Mouse (Mus musculus): ENCODE results near the gene Spaca6. TPM values are rescaled to one million over a fixed set of nuclear protein-coding genes. Genes with fewer than 3 reads are reported as not detected.

The Spaca6 gene
- total RNA-seq, 1 experiment = 16.6 TPM

DNA sequence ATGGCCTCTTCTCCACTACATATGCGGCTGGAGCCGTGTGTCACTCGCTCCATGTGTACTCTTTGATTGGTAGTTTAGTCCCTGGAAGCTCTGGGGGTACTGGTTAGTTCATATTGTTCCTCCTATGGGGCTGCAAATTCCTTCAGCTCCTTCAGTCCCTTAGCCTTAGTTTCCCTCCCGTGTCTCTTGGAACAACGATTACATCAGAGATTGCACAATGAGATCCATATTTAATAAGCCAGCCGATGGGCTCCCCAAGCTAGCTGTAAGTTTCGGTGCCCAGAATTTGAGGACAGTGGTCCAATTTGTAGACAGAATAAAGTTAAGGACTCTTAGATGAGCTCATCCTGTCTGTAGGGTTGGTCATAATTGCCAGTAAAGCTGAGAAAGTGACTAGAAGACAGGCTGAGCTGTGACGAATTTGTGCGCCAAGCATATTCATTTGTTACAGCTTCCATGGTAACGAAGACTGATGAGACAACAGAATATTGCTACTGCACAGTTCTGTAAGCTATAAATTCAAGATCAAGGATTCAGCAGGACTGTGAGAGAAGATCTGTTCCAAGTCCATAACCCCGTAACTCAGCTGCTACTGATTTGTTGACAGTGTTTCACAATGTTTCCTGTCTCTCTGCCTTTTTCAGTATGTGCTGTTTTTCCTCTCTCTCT lies 40.0 kb downstream of the Spaca6 start:
- H3K4me1 ChIP-seq (ENCODE audit: control insufficient read depth in 2 of 2, insufficient read depth in 2 of 2, low read length in 2 of 2, poor library complexity in 1 of 2) = no peaks in the 10 kb centered on the region
- H3K9ac ChIP-seq (ENCODE audit: insufficient read depth, low read depth, low read length, poor library complexity, severe bottlenecking) = no peak overlapping the region
- no peaks in the 10 kb centered on the region for H3K9me3 ChIP-seq (ENCODE audit: control insufficient read depth, insufficient read depth, low read depth, low read length)
- H3K27ac ChIP-seq (ENCODE audit: insufficient read depth, low read depth, low read length, poor library complexity, severe bottlenecking) = no peak overlapping the region
- H3K4me3 ChIP-seq (ENCODE audit: insufficient read depth in 1 of 2, low read depth in 1 of 2, low read length in 2 of 2, poor library complexity in 1 of 2, severe bottlenecking in 1 of 2) = no peak overlapping the region
- H3K36me3 ChIP-seq (ENCODE audit: control insufficient read depth, insufficient read depth, low read length, poor library complexity, severe bottlenecking) = no peaks in the 10 kb centered on the region
- TF ChIP-seq ZNF384 (IDR thresholded peaks at IDR 0.05; ENCODE audit: low read depth, low read length) (no peak), ZC3H11A (IDR thresholded peaks at IDR 0.05; ENCODE audit: borderline replicate concordance, low read depth, low read length) (no peak), HCFC1 (IDR thresholded peaks at IDR 0.05; ENCODE audit: borderline replicate concordance, insufficient read depth, low read length) (no peak), CHD2 (IDR thresholded peaks at IDR 0.05; ENCODE audit: low read depth, low read length) (no peak), MAFK (IDR thresholded peaks at IDR 0.05; ENCODE audit: insufficient read depth, low read depth, low read length) (no peak)
- in situ Hi-C loops (cut with MboI; ENCODE audit: low sequenced_read_pairs in 2 of 2, unreplicated experiment in 2 of 2) = no loop called here
- DNase-seq (ENCODE audit: low read depth, low spot score) = no peak

DNA sequence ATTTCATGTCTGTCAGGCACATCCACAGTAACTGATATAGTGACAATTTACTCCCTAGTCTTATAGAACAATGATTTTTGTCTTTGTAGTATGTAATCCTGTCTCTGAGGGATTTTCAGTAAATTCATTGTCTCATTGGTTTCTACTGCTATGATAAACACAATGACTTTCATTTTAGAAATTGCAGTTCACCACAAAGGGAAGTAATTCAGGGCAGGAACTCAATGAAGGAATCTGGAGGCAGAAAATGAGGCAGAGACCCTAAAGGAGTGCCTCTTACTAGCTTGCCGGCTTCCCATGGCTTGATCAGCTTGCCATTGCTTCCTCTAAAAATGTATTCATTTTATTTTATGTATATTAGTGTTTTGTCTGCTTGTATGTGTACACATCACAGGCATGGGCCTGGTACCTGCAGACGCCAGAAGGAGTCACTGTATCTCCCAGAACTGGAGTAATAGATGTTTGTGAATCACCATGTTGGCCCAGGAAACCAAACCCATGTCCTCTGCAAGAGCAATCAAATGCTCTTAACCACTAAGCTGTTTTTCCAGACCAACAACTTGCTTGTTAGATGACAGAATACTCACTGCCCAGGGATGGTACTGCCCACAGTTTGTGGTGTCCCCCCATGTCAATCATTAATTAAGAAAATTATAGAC lies 44.1 kb downstream of the Spaca6 start:
- TF ChIP-seq HCFC1 (IDR thresholded peaks at IDR 0.05; ENCODE audit: borderline replicate concordance, insufficient read depth, low read length) (no peak), ZNF384 (IDR thresholded peaks at IDR 0.05; ENCODE audit: low read depth, low read length) (no peak), ZC3H11A (IDR thresholded peaks at IDR 0.05; ENCODE audit: borderline replicate concordance, low read depth, low read length) (no peak), CHD2 (IDR thresholded peaks at IDR 0.05; ENCODE audit: low read depth, low read length) (no peak), MAFK (IDR thresholded peaks at IDR 0.05; ENCODE audit: insufficient read depth, low read depth, low read length) (no peak)
- in situ Hi-C loops (cut with MboI; ENCODE audit: low sequenced_read_pairs in 2 of 2, unreplicated experiment in 2 of 2) = no loop called here
- Histone ChIP-seq H3K4me3 (ENCODE audit: insufficient read depth in 1 of 2, low read depth in 1 of 2, low read length in 2 of 2, poor library complexity in 1 of 2, severe bottlenecking in 1 of 2) (no peak overlapping the region), H3K9ac (ENCODE audit: insufficient read depth, low read depth, low read length, poor library complexity, severe bottlenecking) (no peak overlapping the region), H3K36me3 (ENCODE audit: control insufficient read depth, insufficient read depth, low read length, poor library complexity, severe bottlenecking) (no peaks in the 10 kb centered on the region), H3K4me1 (ENCODE audit: control insufficient read depth in 2 of 2, insufficient read depth in 2 of 2, low read length in 2 of 2, poor library complexity in 1 of 2) (no peaks in the 10 kb centered on the region), H3K9me3 (ENCODE audit: control insufficient read depth, insufficient read depth, low read depth, low read length) (no peaks in the 10 kb centered on the region), H3K27ac (ENCODE audit: insufficient read depth, low read depth, low read length, poor library complexity, severe bottlenecking) (no peak overlapping the region)
- no peak for DNase-seq (ENCODE audit: low read depth, low spot score)

DNA sequence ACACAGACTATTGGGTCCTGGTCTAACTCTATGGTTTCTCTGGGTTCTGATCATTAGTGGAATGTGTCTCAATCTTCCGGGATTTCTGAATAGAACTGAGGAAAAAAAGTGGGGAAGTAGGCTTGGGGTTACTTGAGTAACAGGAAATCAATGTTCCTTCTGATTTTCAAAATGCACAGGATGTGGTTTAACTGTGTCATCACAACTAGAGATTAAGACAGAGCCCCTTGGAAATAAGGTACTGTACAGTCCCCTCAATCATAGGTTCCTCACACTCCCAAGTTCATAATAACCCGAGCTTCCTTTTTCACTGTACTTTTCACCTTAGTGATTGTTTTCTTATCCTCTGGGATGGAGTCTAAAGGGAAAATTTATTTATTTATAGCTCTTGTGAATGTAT lies 44.7 kb downstream of the Spaca6 start:
- TF ChIP-seq HCFC1 (IDR thresholded peaks at IDR 0.05; ENCODE audit: borderline replicate concordance, insufficient read depth, low read length) = no peak
- TF ChIP-seq MAFK (IDR thresholded peaks at IDR 0.05; ENCODE audit: insufficient read depth, low read depth, low read length) = no peak
- no peak for TF ChIP-seq ZC3H11A (IDR thresholded peaks at IDR 0.05; ENCODE audit: borderline replicate concordance, low read depth, low read length)
- no peak for TF ChIP-seq ZNF384 (IDR thresholded peaks at IDR 0.05; ENCODE audit: low read depth, low read length)
- no peak for TF ChIP-seq CHD2 (IDR thresholded peaks at IDR 0.05; ENCODE audit: low read depth, low read length)
- in situ Hi-C loops (cut with MboI; ENCODE audit: low sequenced_read_pairs in 2 of 2, unreplicated experiment in 2 of 2) = no loop called here
- H3K9me3 ChIP-seq (ENCODE audit: control insufficient read depth, insufficient read depth, low read depth, low read length) = no peaks in the 10 kb centered on the region
- no peak overlapping the region for H3K27ac ChIP-seq (ENCODE audit: insufficient read depth, low read depth, low read length, poor library complexity, severe bottlenecking)
- H3K36me3 ChIP-seq (ENCODE audit: control insufficient read depth, insufficient read depth, low read length, poor library complexity, severe bottlenecking) = no peaks in the 10 kb centered on the region
- H3K4me3 ChIP-seq (ENCODE audit: insufficient read depth in 1 of 2, low read depth in 1 of 2, low read length in 2 of 2, poor library complexity in 1 of 2, severe bottlenecking in 1 of 2) = no peak overlapping the region
- DNase-seq (ENCODE audit: low read depth, low spot score) = no peak
- H3K4me1 ChIP-seq (ENCODE audit: control insufficient read depth in 2 of 2, insufficient read depth in 2 of 2, low read length in 2 of 2, poor library complexity in 1 of 2) = no peaks in the 10 kb centered on the region
- no peak overlapping the region for H3K9ac ChIP-seq (ENCODE audit: insufficient read depth, low read depth, low read length, poor library complexity, severe bottlenecking)

DNA sequence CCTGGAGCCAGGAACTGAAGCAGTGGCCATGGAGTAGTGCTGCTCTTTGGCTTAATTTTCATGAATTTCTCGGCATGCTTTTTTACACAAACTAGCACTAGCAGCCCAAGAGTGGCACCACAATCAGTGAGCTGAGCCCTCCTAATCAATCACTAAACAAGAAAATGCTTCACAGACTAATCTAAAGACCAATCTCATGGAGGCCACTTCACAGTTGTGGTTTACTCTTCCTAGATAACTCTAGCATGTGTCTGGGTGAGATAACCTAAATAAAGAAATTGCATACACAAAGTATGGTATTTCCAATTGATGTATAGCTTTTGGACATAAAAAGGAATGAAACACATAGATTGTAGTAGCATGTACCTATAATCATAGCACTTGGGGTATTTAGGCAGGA lies 52.4 kb downstream of the Spaca6 start:
- no peak for DNase-seq (ENCODE audit: low read depth, low spot score)
- TF ChIP-seq MAFK (IDR thresholded peaks at IDR 0.05; ENCODE audit: insufficient read depth, low read depth, low read length) (no peak), ZNF384 (IDR thresholded peaks at IDR 0.05; ENCODE audit: low read depth, low read length) (no peak), HCFC1 (IDR thresholded peaks at IDR 0.05; ENCODE audit: borderline replicate concordance, insufficient read depth, low read length) (no peak), CHD2 (IDR thresholded peaks at IDR 0.05; ENCODE audit: low read depth, low read length) (no peak), ZC3H11A (IDR thresholded peaks at IDR 0.05; ENCODE audit: borderline replicate concordance, low read depth, low read length) (no peak)
- in situ Hi-C loops (cut with MboI; ENCODE audit: low sequenced_read_pairs in 2 of 2, unreplicated experiment in 2 of 2) = no loop called here
- Histone ChIP-seq H3K36me3 (ENCODE audit: control insufficient read depth, insufficient read depth, low read length, poor library complexity, severe bottlenecking) (no peaks in the 10 kb centered on the region), H3K4me3 (ENCODE audit: insufficient read depth in 1 of 2, low read depth in 1 of 2, low read length in 2 of 2, poor library complexity in 1 of 2, severe bottlenecking in 1 of 2) (no peak overlapping the region), H3K4me1 (ENCODE audit: control insufficient read depth in 2 of 2, insufficient read depth in 2 of 2, low read length in 2 of 2, poor library complexity in 1 of 2) (no peaks in the 10 kb centered on the region), H3K27ac (ENCODE audit: insufficient read depth, low read depth, low read length, poor library complexity, severe bottlenecking) (no peak overlapping the region), H3K9me3 (ENCODE audit: control insufficient read depth, insufficient read depth, low read depth, low read length) (no peaks in the 10 kb centered on the region), H3K9ac (ENCODE audit: insufficient read depth, low read depth, low read length, poor library complexity, severe bottlenecking) (no peak overlapping the region)
